Mouse (Mus musculus): ENCODE data around the gene Col11a2. TPM values are rescaled to one million over a fixed set of nuclear protein-coding genes. Genes with fewer than 3 reads are reported as not detected.

Gene Col11a2
- total and polyA plus RNA-seq, 3 experiments = 3.0 to 6.0 (median 5.8) TPM

DNA sequence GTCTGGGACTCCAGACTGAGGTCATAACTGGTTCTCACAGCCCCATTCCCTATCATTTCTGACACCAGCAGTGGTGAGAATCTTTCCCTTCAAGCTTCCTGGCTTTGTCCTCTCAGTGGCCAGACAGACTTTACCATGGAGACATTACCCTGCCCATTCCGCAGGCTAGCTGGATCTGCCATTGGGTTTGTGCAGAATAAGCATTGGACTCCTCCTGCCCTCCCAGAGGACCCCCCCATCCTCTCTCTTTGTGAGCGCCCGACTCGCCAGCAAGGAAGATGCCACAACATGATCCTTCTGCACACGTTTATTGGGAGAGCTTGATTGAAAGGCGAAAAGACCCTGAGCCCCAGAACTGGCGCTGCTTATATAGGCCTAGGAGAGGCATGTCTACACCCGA is 25.8 kb upstream of the Col11a2 start:
- DNase-seq (ENCODE audit: extremely low read depth) = no peak
- H3K36me3 ChIP-seq (replicated peaks in 1 of 2; ENCODE audit: control insufficient read depth in 1 of 2, insufficient read depth in 1 of 2, low read length in 1 of 2) = peaks cover 0 to 5% of the 10 kb centered on the region in 2 experiments
- peaks cover 0 to 9% of the 10 kb centered on the region in 2 experiments; a peak in 2 of 4 replicates for H3K4me1 ChIP-seq (ENCODE audit: control insufficient read depth in 1 of 2, insufficient read depth in 2 of 2)
- TF ChIP-seq POLR2AphosphoS2 (IDR thresholded peaks at IDR 0.05; ENCODE audit: low read depth, low read length) (no peak), JUND (conservative IDR thresholded peaks at IDR 0.05; ENCODE audit: low read depth, low read length) (no peak), GABPA (IDR thresholded peaks at IDR 0.05; ENCODE audit: insufficient replicate concordance, low read depth, low read length) (no peak), SIN3A (IDR thresholded peaks at IDR 0.05; ENCODE audit: low read length) (no peak), HCFC1 (IDR thresholded peaks at IDR 0.05; ENCODE audit: low read depth, low read length) (no peak), MXI1 (IDR thresholded peaks at IDR 0.05; ENCODE audit: low read depth, low read length) (no peak), MAZ (IDR thresholded peaks at IDR 0.05; ENCODE audit: low read depth, low read length) (no peak), ETS1 (conservative IDR thresholded peaks at IDR 0.05; ENCODE audit: low read depth, low read length) (no peak), ZKSCAN1 (IDR thresholded peaks at IDR 0.05; ENCODE audit: borderline replicate concordance, low read depth, low read length) (no peak), BHLHE40 (IDR thresholded peaks at IDR 0.05; ENCODE audit: low read depth, low read length) (no peak), RCOR1 (conservative IDR thresholded peaks at IDR 0.05; ENCODE audit: low read depth, low read length) (no peak), JUN (IDR thresholded peaks at IDR 0.05; ENCODE audit: insufficient read depth, low read depth, low read length) (no peak), POLR2A (IDR thresholded peaks at IDR 0.05; ENCODE audit: low read depth, low read length) (no peak), MYC (IDR thresholded peaks at IDR 0.05; ENCODE audit: low read depth, low read length) (no peak), CTCF (conservative IDR thresholded peaks at IDR 0.05 in 1 of 2, IDR thresholded peaks at IDR 0.05 in 1 of 2; ENCODE audit: low read depth in 2 of 2, low read length in 2 of 2) (no peak), TCF12 (IDR thresholded peaks at IDR 0.05; ENCODE audit: low read depth, low read length) (no peak), NELFE (IDR thresholded peaks at IDR 0.05; ENCODE audit: low read depth, low read length) (no peak), USF1 (IDR thresholded peaks at IDR 0.05; ENCODE audit: low read depth, low read length) (no peak), EP300 (IDR thresholded peaks at IDR 0.05; ENCODE audit: low read length) (no peak)
- no peak overlapping the region for H3K9ac ChIP-seq (ENCODE audit: insufficient read depth, low read depth)
- H3K27me3 ChIP-seq (replicated peaks) = no peaks in the 10 kb centered on the region
- dilution Hi-C loops (cut with MboI; ENCODE audit: extremely low pct_ligation_motif_present, extremely low pct_unique_long_range_greater_than_20kb, low sequenced_read_pairs) (no loop called here), in situ Hi-C loops (cut with MboI; ENCODE audit: low pct_ligation_motif_present, low pct_unique_long_range_greater_than_20kb, low sequenced_read_pairs) (no loop called here)
- H3K4me3 ChIP-seq (replicated peaks in 1 of 3; ENCODE audit: low read depth in 2 of 3, low read length in 2 of 3, poor library complexity in 1 of 3) = no peak overlapping the region
- peaks cover 5% of the 10 kb centered on the region for H3K9me3 ChIP-seq (replicated peaks; ENCODE audit: low read length)
- no peaks in the 10 kb centered on the region for H3K79me2 ChIP-seq (replicated peaks; ENCODE audit: control insufficient read depth, extremely low read depth, insufficient read depth, poor library complexity, severe bottlenecking)
- H3K27ac ChIP-seq (ENCODE audit: insufficient read depth, low read depth) = no peak overlapping the region
- no peak overlapping the region for H3K4me2 ChIP-seq (ENCODE audit: insufficient read depth, low read depth, poor library complexity, severe bottlenecking)

DNA sequence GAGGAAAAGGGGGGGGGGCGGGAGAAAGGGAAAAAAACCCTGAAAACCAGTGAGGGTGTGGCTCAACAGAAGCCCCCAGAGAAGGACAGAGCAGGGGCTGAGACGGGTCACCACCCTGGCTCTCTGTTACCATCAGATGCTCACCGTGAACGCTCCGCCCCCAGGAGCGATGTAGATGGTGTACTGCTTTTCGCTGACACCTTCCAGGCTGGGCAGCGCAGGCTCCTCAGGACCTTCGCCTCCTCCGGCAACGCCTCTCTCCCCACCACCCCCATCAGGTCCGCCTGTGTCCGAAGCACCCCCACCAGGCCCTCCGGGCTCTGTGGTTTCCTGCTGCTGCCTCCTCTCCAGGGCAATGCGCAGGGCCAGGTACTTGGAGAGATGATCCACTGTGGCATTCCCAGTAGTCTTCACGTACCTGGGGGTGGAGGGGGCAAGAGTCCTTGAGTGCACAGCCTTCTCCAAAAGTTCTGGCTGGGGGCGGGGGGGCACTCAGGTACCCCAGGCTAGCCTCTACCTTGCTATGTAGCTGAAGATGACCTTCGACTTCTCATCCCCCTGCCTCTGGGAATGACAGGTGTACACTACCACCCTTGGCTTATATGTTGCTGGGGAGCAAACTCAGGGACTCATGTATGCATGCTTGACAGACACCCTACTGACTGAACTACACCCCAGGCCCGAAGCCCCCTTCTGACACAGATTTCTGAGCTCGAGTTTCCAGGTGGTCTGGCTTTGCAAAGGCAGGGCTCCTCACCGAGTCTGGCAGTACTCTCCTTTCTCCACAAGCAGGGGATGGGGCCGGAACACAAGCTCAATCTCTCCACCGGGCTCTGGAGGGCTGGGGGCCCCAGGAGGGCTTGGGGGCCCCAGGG is 17.5 kb upstream of the Col11a2 start:
- no peak for DNase-seq (ENCODE audit: extremely low read depth)
- H3K4me3 ChIP-seq (replicated peaks in 1 of 3; ENCODE audit: low read depth in 2 of 3, low read length in 2 of 3, poor library complexity in 1 of 3) = no peak overlapping the region
- H3K27ac ChIP-seq (ENCODE audit: insufficient read depth, low read depth) = no peak overlapping the region

More for the DNA sequence above, 17.5 kb upstream of the Col11a2 start:
- H3K27me3 ChIP-seq (replicated peaks) = no peaks in the 10 kb centered on the region
- no peak overlapping the region for H3K9ac ChIP-seq (ENCODE audit: insufficient read depth, low read depth)
- peaks cover 14 to 32% of the 10 kb centered on the region in 2 experiments for H3K36me3 ChIP-seq (replicated peaks in 1 of 2; ENCODE audit: control insufficient read depth in 1 of 2, insufficient read depth in 1 of 2, low read length in 1 of 2)
- dilution Hi-C loops (cut with MboI; ENCODE audit: extremely low pct_ligation_motif_present, extremely low pct_unique_long_range_greater_than_20kb, low sequenced_read_pairs) (no loop called here), in situ Hi-C loops (cut with MboI; ENCODE audit: low pct_ligation_motif_present, low pct_unique_long_range_greater_than_20kb, low sequenced_read_pairs) (no loop called here)
- 0 out of 2 replicates have a peak, but pooled peaks cover 2% of the 10 kb centered on the region for H3K79me2 ChIP-seq (replicated peaks; ENCODE audit: control insufficient read depth, extremely low read depth, insufficient read depth, poor library complexity, severe bottlenecking)
- no peak overlapping the region for H3K4me2 ChIP-seq (ENCODE audit: insufficient read depth, low read depth, poor library complexity, severe bottlenecking)
- H3K4me1 ChIP-seq (ENCODE audit: control insufficient read depth in 1 of 2, insufficient read depth in 2 of 2) = peaks cover 11 to 23% of the 10 kb centered on the region in 2 experiments
- TF ChIP-seq NELFE (IDR thresholded peaks at IDR 0.05; ENCODE audit: low read depth, low read length) (no peak), BHLHE40 (IDR thresholded peaks at IDR 0.05; ENCODE audit: low read depth, low read length) (no peak), MYC (IDR thresholded peaks at IDR 0.05; ENCODE audit: low read depth, low read length) (no peak), UBTF (IDR thresholded peaks at IDR 0.05; ENCODE audit: low read depth, low read length) (no peak), MXI1 (IDR thresholded peaks at IDR 0.05; ENCODE audit: low read depth, low read length) (no peak), HCFC1 (IDR thresholded peaks at IDR 0.05; ENCODE audit: low read depth, low read length) (no peak), GABPA (IDR thresholded peaks at IDR 0.05; ENCODE audit: insufficient replicate concordance, low read depth, low read length) (no peak), EP300 (IDR thresholded peaks at IDR 0.05; ENCODE audit: low read length) (no peak), RCOR1 (conservative IDR thresholded peaks at IDR 0.05; ENCODE audit: low read depth, low read length) (no peak), ELF1 (IDR thresholded peaks at IDR 0.05; ENCODE audit: low read depth, low read length) (no peak), KAT2A (IDR thresholded peaks at IDR 0.05; ENCODE audit: insufficient replicate concordance, low read length) (no peak), CTCF (conservative IDR thresholded peaks at IDR 0.05 in 1 of 2, IDR thresholded peaks at IDR 0.05 in 1 of 2; ENCODE audit: low read depth in 2 of 2, low read length in 2 of 2) (no peak), CHD2 (IDR thresholded peaks at IDR 0.05; ENCODE audit: low read length) (no peak), NRF1 (IDR thresholded peaks at IDR 0.05; ENCODE audit: low read depth, low read length) (no peak), ZKSCAN1 (IDR thresholded peaks at IDR 0.05; ENCODE audit: borderline replicate concordance, low read depth, low read length) (no peak), ETS1 (conservative IDR thresholded peaks at IDR 0.05; ENCODE audit: low read depth, low read length) (no peak), ZMIZ1 (IDR thresholded peaks at IDR 0.05; ENCODE audit: low read depth, low read length) (no peak), JUN (IDR thresholded peaks at IDR 0.05; ENCODE audit: insufficient read depth, low read depth, low read length) (no peak), IRF4 (IDR thresholded peaks at IDR 0.05; ENCODE audit: low read depth, low read length) (no peak)
- peaks cover 27% of the 10 kb centered on the region for H3K9me3 ChIP-seq (replicated peaks; ENCODE audit: low read length)
